Mouse (Mus musculus): ENCODE results near the gene Akr1c21.
"Not testable (repeated sequence)": the region's sequence is repeated elsewhere in the genome, so short reads cannot be mapped to it uniquely, and the experiment has no call there.

Gene Akr1c21

DNA sequence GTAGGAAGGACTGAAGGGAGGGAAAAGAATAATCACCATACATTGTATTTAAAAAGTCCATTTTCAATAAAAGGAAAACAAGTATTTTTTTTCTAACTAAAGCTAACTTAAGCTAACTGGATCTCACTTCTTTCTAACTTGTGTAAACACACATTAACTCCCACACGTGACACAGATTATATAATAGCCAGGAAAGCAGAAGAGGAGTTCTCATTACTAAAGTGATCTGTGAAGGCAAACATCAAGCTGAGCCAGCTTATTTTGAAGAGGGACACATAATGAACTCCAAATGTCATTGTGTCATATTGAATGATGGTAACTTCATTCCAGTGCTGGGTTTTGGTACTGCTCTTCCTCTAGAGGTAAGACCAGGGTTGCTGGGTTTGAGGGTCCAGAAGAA lies at the start of gene Akr1c21:
Gene Akr1c21 (plus strand): TSS at position 205 of the 400 bp plus-strand sequence.
- DNase-seq, result no peak

DNA sequence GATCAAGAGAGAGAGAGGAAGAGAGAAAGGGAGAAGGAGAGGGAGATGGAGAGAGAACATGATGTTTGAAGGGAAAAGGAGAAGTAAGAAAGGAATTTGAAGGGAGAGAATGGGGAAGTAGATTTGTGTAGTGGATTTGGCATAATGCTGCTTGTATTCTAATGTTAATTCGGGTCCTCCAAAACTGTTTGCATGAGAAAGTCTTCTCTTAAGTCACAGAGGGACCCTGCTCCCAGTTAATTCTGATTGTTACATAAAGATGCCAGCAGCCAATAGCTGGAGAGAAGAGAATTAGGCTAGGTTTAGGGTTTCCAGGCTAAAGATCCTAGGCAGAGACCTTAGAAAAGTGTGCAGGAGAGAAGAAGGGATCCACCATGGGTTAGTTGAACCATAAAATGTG lies 14.7 kb upstream of the Akr1c21 start:
- DNase-seq, result no peak

- DNase-seq, result no peak
Observed at GRCm38 (mm10) chr13:4560500-4560899, 13.4 kb upstream of the Akr1c21 start.

- DNase-seq, result no peak
Observed at GRCm38 (mm10) chr13:4565996-4566395, 7.9 kb upstream of the Akr1c21 start.

- no peak for DNase-seq
Observed at GRCm38 (mm10) chr13:4576921-4577320, 3.0 kb downstream of the Akr1c21 start.

DNA sequence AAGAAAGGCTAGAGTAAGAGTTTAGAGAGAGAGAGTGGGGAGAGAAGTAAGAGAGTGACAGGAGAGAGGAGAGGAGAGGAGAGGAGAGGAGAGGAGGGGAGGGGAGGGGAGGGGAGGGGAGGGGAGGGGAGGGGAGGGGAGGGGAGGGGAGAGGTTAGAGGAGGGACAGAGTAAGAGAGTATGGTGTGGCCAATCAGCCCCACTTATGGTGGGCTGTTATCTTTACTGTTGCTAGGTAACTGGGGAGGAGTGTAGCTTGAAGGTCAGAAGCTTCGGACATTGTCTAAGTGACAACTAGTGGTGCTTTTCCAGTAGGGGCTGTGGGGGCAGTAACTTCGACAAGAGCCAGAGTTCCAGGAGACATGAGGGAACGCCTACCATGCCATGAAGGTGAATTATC lies 29.6 kb downstream of the Akr1c21 start:
- DNase-seq, result not testable (repeated sequence)

- DNase-seq, result no peak
Observed at GRCm38 (mm10) chr13:4606821-4607220, 32.9 kb downstream of the Akr1c21 start.

- DNase-seq, result no peak
Observed at GRCm38 (mm10) chr13:4608530-4608929, 34.7 kb downstream of the Akr1c21 start.

- DNase-seq, result peak; percentile 90
Observed at GRCm38 (mm10) chr13:4608961-4609409, 35.1 kb downstream of the Akr1c21 start, which contains the start of gene Akr1e1. TSS of gene Akr1e1 (minus strand) at chr13:4609174.

GRCm38 (mm10) chr13:4610902-4611301 lies 37.0 kb downstream of the Akr1c21 start:
- no peak for DNase-seq
